Mouse (Mus musculus) limb, embryonic 15.5 days (tissue): ENCODE results near the gene Sec14l1. TPM values are rescaled to one million over a fixed set of nuclear protein-coding genes. Genes with fewer than 3 reads are reported as not detected.
A peak's percentile ranks its signal among the peaks of the same experiment; 100 is the strongest.

Experiments used
- ATAC-seq: fragments of 200-750 bp; cut with Nextera tagmentation; 2 replicates; pipeline ENCODE4 v1.8.0; 2017; ENCODE audit warnings: low read depth, moderate TSS enrichment; ENCODE audit not compliant: insufficient number of reproducible peaks, low FRiP score, low TSS enrichment
- H3K27ac ChIP-seq: fragments of 300-500 bp; sonication (generic); 2 replicates; pipeline ENCODE4 v1.5.1; 2015; ENCODE audit warnings: moderate library complexity, mild to moderate bottlenecking, inconsistent platforms
- H3K27me3 ChIP-seq: fragments of 300-500 bp; sonication (generic); 2 replicates; pipeline ENCODE4 v1.6.1; 2015; ENCODE audit warnings: inconsistent platforms
- H3K36me3 ChIP-seq: fragments of 300-500 bp; sonication (generic); 2 replicates; pipeline ENCODE4 v1.6.1; 2015; ENCODE audit warnings: inconsistent platforms
- H3K4me1 ChIP-seq: fragments of 300-500 bp; sonication (generic); 2 replicates; pipeline ENCODE4 v1.6.1; 2015; ENCODE audit warnings: inconsistent platforms
- H3K4me2 ChIP-seq: fragments of 300-500 bp; sonication (generic); 2 replicates; pipeline ENCODE4 v1.6.1; 2015; ENCODE audit warnings: mild to moderate bottlenecking, inconsistent platforms
- H3K4me3 ChIP-seq: fragments of 300-500 bp; sonication (generic); 2 replicates; pipeline ENCODE4 v1.5.1; 2015; ENCODE audit warnings: mild to moderate bottlenecking, inconsistent platforms
- H3K9ac ChIP-seq: fragments of 300-500 bp; sonication (generic); 2 replicates; pipeline ENCODE4 v1.6.1; 2015; ENCODE audit warnings: inconsistent platforms
- H3K9me3 ChIP-seq: fragments of 300-500 bp; sonication (generic); 2 replicates; pipeline ENCODE4 v1.6.1; 2016; ENCODE audit warnings: inconsistent platforms
- WGBS: fragments of 180-500 bp; shearing (Covaris S2); methylation state at CpG from one replicate; pipeline ENCODE4 v1.1.7; 2015; 5-methylcytosine and 5-hydroxymethylcytosine counted together
- polyA plus RNA-seq: library from polyadenylated mRNA; unstranded; fragments of >200 nt; fragmentation: Nextera tagmentation; extraction: Ambion mirVana; gene quantifications from 2 replicates; pipeline ENCODE4 v1.2.1, GENCODE M21; 2015

The Sec14l1 gene
- polyA plus RNA-seq, 1 experiment from 2014 or later, result 59.2 TPM

GRCm38 (mm10) chr11:117101925-117102717, 12.8 kb upstream of the Sec14l1 start:
- peak overlapping the region; percentile 71 for H3K27ac ChIP-seq
- 77% methylated on average over 14 of the region's 14 CpGs for WGBS
- H3K4me3 ChIP-seq, result no peak overlapping the region
- no peaks in the 10 kb centered on the region for H3K36me3 ChIP-seq
- ATAC-seq, result no peak
- no peaks in the 10 kb centered on the region for H3K9me3 ChIP-seq
- H3K27me3 ChIP-seq, result no peaks in the 10 kb centered on the region
- H3K4me2 ChIP-seq, result no peak overlapping the region
- H3K4me1 ChIP-seq, result peaks cover 38% of the 10 kb centered on the region
- H3K9ac ChIP-seq, result no peak overlapping the region

DNA sequence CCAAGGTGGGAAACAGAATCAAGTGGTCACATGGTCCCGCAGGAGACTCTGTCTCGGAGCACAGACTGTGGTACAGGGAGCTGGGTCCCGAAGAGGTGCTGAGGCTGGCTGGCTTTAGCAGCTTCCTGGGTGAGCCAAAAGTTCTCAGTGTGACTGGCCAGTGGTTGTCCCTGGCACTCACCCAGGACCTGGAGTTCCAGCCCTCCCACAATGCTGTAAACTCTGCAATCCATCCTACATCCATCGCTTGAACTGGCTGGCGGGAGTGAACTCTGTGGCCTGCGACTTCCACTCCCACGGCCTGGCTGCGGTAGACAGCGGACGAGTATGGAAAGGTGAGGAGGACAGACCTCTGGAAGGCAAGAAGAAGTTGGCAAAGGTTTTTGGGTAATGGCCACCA, 11.4 kb upstream of the Sec14l1 start:
- H3K4me2 ChIP-seq, result no peak overlapping the region
- no peak overlapping the region; the same call in 1 of the 2 replicates for H3K27ac ChIP-seq
- peaks cover 38% of the 10 kb centered on the region for H3K4me1 ChIP-seq
- ATAC-seq, result no peak
- 72% methylated on average over 10 of the region's 10 CpGs for WGBS
- H3K4me3 ChIP-seq, result no peak overlapping the region
- H3K36me3 ChIP-seq, result no peaks in the 10 kb centered on the region
- no peaks in the 10 kb centered on the region for H3K9me3 ChIP-seq
- H3K9ac ChIP-seq, result no peak overlapping the region
- H3K27me3 ChIP-seq, result no peaks in the 10 kb centered on the region

DNA sequence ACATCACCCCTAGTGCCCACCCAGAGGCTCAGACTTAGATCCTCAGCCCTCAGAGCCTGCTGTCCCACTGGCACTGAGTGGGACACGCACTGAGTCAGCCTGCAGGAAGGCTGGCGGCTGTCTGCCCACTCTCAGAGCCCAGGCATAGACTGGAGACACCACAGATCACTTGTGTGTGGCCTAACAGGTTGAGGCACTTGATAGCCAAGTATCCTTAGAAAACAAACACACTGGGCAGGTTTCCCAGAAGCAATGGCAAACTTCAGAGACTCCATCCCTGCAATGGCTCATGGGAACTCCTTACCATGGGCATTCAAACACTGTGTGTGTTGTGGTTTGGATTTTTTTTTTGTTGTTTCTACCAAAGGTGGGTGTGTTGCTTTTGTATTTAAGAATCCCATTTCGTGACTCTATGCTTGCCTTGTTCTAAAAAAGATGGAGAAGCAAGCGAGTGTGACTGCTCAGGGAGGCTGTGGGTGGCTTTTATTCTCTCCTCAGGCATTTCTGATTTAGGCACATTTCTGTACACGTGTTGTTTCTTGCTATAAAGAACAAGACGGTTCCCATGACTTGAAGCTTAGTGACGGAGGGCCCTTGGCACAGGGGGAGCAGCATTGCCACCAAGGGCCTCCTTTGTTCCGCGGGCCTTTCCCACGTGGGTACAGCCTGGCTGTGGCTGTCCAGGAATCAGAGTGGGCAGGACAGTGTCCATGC, 10.8 kb upstream of the Sec14l1 start:
- no peaks in the 10 kb centered on the region for H3K9me3 ChIP-seq
- H3K27me3 ChIP-seq, result no peaks in the 10 kb centered on the region
- no peak overlapping the region for H3K4me3 ChIP-seq
- no peak for ATAC-seq
- WGBS, result 77% methylated on average over 10 of the region's 10 CpGs
- H3K9ac ChIP-seq, result no peak overlapping the region
- H3K4me2 ChIP-seq, result no peak overlapping the region
- H3K36me3 ChIP-seq, result no peaks in the 10 kb centered on the region
- H3K27ac ChIP-seq, result no peak overlapping the region
- peaks cover 43% of the 10 kb centered on the region for H3K4me1 ChIP-seq

DNA sequence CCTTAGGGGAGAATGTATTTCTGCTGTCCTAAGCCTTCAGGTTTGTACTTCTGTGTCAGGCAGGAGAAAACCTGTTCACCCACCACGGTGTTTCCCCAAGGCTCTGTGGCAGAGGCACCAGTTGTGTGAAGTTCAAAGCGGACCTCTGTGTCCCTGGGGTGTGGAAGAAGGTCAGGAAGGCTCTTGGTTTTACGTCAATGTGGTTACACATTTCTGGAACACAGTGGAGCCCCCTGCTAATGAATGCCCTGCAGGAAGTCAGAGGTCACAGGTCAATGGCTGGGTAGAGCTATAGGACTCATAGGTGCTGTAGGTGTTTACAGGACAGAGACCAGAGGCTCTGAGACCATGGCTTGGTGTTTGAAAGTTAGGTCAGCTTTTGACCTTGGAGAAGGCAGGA, 9.7 kb upstream of the Sec14l1 start:
- ATAC-seq, result no peak
- H3K27ac ChIP-seq, result no peak overlapping the region
- no peaks in the 10 kb centered on the region for H3K9me3 ChIP-seq
- H3K4me3 ChIP-seq, result no peak overlapping the region
- H3K4me2 ChIP-seq, result no peak overlapping the region
- no peaks in the 10 kb centered on the region for H3K27me3 ChIP-seq
- H3K4me1 ChIP-seq, result peaks cover 47% of the 10 kb centered on the region
- no peaks in the 10 kb centered on the region for H3K36me3 ChIP-seq
- H3K9ac ChIP-seq, result no peak overlapping the region
- 54% methylated on average over 3 of the region's 3 CpGs for WGBS

DNA sequence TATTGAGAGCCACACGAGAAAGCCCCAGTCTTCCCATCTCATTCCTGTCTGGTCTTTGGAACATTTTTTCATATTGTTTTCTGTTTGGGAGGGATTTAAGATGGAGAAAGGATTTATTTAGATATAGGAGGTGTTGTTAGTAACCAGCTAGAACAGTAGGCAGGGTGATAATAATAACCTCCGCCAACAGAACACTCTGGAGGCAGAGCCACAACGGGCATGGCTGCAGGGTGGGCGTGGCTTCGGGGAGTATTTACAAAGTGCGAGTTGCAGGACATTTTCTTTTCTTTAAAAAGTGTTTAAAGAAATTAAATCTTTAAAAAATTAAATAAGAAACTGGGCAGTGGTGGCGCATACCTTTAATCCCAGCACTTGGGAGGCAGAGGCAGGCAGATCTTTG, 9.1 kb upstream of the Sec14l1 start:
- H3K9me3 ChIP-seq, result no peaks in the 10 kb centered on the region
- H3K4me2 ChIP-seq, result no peak overlapping the region
- H3K27me3 ChIP-seq, result no peaks in the 10 kb centered on the region
- ATAC-seq, result no peak
- H3K36me3 ChIP-seq, result no peaks in the 10 kb centered on the region
- H3K9ac ChIP-seq, result no peak overlapping the region
- 79% methylated on average over 7 of the region's 7 CpGs for WGBS
- H3K27ac ChIP-seq, result no peak overlapping the region; the same call in 1 of the 2 replicates
- no peak overlapping the region for H3K4me3 ChIP-seq
- H3K4me1 ChIP-seq, result peaks cover 47% of the 10 kb centered on the region

DNA sequence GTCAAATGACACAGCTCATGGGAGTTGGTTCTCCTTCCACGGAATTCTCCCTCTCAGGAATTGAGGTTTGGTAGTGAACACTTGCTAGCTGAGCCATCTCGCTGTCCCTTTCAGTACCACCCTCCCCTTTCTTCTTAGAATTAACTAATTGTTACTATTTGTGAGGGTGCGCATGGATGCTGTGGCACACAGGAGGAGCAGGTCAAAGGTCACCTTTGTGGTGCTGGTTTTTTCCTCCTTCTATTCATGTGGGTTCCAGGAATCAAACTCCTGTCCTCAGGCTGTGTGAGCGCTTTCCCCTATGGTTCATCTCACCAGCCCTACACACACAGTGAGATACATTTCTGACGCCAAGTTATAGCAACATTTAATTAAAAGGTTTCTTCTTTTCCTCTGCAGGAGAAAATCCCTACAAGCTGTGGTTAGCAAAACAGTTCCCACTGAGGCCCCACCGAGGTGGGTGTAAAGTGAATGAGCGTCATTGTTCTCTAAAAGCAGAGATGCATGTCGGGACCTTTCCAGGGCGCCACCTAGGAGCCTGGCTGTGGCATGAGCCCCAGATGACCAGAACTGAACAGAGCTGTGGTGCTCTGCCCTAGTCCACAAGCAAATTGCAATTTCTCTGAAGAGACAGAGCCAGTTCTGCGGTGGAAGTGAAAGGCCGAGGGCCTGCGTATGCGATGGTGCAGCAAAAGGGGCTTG, 8.2 kb upstream of the Sec14l1 start:
- no peak for ATAC-seq
- Histone ChIP-seq H3K27ac (peak overlapping the region; percentile 88), H3K4me1 (peaks cover 44% of the 10 kb centered on the region), H3K9me3 (no peaks in the 10 kb centered on the region), H3K9ac (no peak overlapping the region), H3K27me3 (no peaks in the 10 kb centered on the region), H3K4me3 (no peak overlapping the region), H3K4me2 (no peak overlapping the region), H3K36me3 (no peaks in the 10 kb centered on the region)
- WGBS, result 51% methylated on average over 13 of the region's 13 CpGs

DNA sequence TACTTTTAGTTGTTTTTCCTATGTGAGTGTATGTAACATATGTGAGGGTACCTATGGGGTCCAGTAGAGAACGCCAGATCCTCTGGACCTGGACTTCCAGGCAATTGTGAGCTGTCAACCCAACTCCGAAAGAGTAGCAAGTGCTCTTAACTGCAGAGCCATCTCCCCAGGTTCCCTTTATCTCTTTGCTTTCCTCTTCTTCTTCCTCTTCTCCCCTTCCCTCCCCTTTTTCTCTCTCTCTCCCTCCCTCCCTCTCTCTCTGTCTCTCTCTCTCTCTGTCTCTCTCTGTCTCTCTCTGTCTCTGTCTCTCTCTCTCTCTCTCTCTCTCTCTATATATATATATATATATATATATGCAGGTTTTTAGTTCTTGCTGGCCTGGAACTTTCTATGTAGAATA, 7.1 kb upstream of the Sec14l1 start:
- no peak overlapping the region for H3K9ac ChIP-seq
- no peaks in the 10 kb centered on the region for H3K9me3 ChIP-seq
- H3K4me3 ChIP-seq, result no peak overlapping the region
- H3K4me1 ChIP-seq, result peaks cover 47% of the 10 kb centered on the region
- H3K4me2 ChIP-seq, result no peak overlapping the region
- ATAC-seq, result no peak
- H3K27ac ChIP-seq, result peak overlapping the region; percentile 88
- 73% methylated on average over 2 of the region's 2 CpGs for WGBS
- H3K27me3 ChIP-seq, result no peaks in the 10 kb centered on the region
- no peaks in the 10 kb centered on the region for H3K36me3 ChIP-seq

- 15% methylated on average over 9 of the region's 9 CpGs for WGBS
- Histone ChIP-seq H3K4me1 (peaks cover 51% of the 10 kb centered on the region), H3K9ac (no peak overlapping the region), H3K36me3 (no peaks in the 10 kb centered on the region), H3K27ac (peak overlapping the region; percentile 88), H3K27me3 (no peaks in the 10 kb centered on the region), H3K9me3 (no peaks in the 10 kb centered on the region), H3K4me3 (no peak overlapping the region), H3K4me2 (no peak overlapping the region)
- ATAC-seq, result no peak
Measured at GRCm38 (mm10) chr11:117108595-117108994, 6.4 kb upstream of the Sec14l1 start.

DNA sequence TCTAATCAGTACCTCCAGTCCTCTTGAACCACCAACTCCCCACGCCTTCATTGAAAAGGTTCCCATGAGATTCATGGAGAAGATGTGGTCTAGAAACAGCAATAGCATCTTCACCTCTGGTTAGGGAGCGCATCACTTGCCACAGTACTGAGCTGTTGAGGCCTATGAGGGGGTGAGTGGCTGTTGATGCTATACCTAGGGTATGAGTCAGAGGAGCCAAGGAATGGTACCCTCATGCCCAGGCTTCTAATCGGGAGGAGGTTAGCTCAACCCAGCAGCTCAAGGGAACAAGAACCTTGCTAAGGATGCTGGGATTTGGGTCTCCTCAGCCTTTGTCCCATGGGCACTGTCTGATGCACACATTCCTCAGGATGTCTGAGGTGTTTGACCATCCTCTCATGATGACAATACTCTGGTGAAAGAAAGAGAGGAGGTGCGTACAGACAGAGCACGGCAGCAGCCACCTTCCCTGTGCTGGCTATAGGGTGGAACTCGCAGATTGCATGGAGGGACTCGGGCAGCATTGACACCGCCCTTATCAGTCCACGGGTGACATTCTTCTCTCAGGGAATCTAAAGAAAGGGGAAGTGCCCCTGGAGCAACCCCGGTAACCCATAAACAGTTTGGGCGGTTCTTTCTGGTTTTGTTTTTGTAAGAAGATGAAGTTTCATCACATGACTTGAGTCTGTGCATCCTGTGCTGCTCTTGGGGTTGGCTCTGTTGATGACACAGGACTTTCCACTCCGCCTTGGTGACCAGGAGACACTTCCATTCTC, 5.6 kb upstream of the Sec14l1 start:
- Histone ChIP-seq H3K9me3 (no peaks in the 10 kb centered on the region), H3K27ac (peak overlapping the region; percentile 88), H3K9ac (no peak overlapping the region), H3K4me2 (no peak overlapping the region), H3K27me3 (no peaks in the 10 kb centered on the region), H3K4me1 (peaks cover 53% of the 10 kb centered on the region), H3K4me3 (no peak overlapping the region), H3K36me3 (no peaks in the 10 kb centered on the region)
- ATAC-seq, result no peak
- WGBS, result 79% methylated on average over 12 of the region's 12 CpGs

- H3K4me1 ChIP-seq, result peaks cover 54% of the 10 kb centered on the region
Measured at GRCm38 (mm10) chr11:117111967-117112648, 2.9 kb upstream of the Sec14l1 start.

DNA sequence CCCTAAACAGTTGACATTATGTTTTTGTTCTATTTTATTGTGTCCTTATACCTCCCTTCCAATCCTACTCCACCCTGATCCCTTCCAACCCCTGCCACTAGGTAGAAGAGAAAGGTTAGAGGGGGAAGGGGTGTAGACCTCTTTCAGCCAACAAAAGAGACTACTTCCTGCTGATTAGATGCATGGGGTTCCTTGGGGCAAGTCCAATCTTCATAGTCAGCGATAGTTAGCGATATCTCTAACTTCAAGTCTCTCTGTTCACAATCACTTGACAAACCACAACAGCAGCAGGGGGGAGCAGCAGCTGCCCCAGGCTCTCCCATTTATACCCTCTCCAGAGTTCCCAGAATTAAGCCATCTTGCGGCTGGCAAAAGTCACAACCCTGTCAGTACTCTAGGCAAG, 2.3 kb upstream of the Sec14l1 start:
- ATAC-seq, result no peak
- 39% methylated on average over 3 of the region's 3 CpGs for WGBS
- no peaks in the 10 kb centered on the region for H3K9me3 ChIP-seq
- no peak overlapping the region for H3K4me3 ChIP-seq
- no peaks in the 10 kb centered on the region for H3K27me3 ChIP-seq
- no peak overlapping the region for H3K9ac ChIP-seq
- H3K4me1 ChIP-seq, result peaks cover 57% of the 10 kb centered on the region
- H3K4me2 ChIP-seq, result no peak overlapping the region
- peaks cover 6% of the 10 kb centered on the region; the same call in 1 of the 2 replicates for H3K36me3 ChIP-seq
- peak overlapping the region; percentile 99 for H3K27ac ChIP-seq

More at GRCm38 (mm10) chr11:117111967-117112648, 2.9 kb upstream of the Sec14l1 start:
- Histone ChIP-seq H3K4me2 (no peak overlapping the region), H3K27ac (peak overlapping the region; percentile 99; the same call in 1 of the 2 replicates), H3K9ac (no peak overlapping the region), H3K27me3 (no peaks in the 10 kb centered on the region), H3K4me3 (no peak overlapping the region), H3K9me3 (no peaks in the 10 kb centered on the region), H3K36me3 (0 out of 2 replicates have a peak, but pooled peaks cover under 1% of the 10 kb centered on the region)
- ATAC-seq, result no peak
- 82% methylated on average over 11 of the region's 11 CpGs for WGBS
